In genomic region chr13:52223098-52223962, GRCm38 (mm10) we compare ENCODE assay signal across 8 mouse cellular contexts.
DNase-seq lines count a peak whose midpoint lies in the region; ATAC-seq and TF ChIP-seq lines count a peak whose summit lies in the region.

No protein-coding gene starts in this region.

- peak; percentile 47 for DNase-seq in R1 (ENCODE audit: low read depth, low spot score)
- peak; percentile 48 for DNase-seq in embryo, embryonic 9.5 days (ENCODE audit: extremely low spot score)
- peak; percentile 13 for DNase-seq in lung, adult 2 months
- no peak for DNase-seq in right cerebral cortex, postnatal 25 days

- TF ChIP-seq CTCF in lung, adult 2 months (IDR thresholded peaks at IDR 0.05; ENCODE audit: insufficient read depth, low read length): no peak

- WGBS in heart, embryonic 12.5 days: 43% methylated on average over 6 of the region's 6 CpGs
- 66% methylated on average over 6 of the region's 6 CpGs for WGBS in kidney, embryonic 14.5 days
- WGBS in lung, adult 2 months: 53% methylated on average over 6 of the region's 6 CpGs
- 42% methylated on average over 6 of the region's 6 CpGs for WGBS in neural tube, embryonic 14.5 days

- 0 out of 2 replicates have a peak overlapping the region, but pooled peaks have one; percentile 15 for H3K9ac ChIP-seq in heart, embryonic 12.5 days
- no peak overlapping the region for H3K9ac ChIP-seq in kidney, embryonic 14.5 days (ENCODE audit: low read depth, low read length)
- H3K9ac ChIP-seq in neural tube, embryonic 14.5 days (replicated peaks; ENCODE audit: low read depth, low read length): no peak overlapping the region

- peak; percentile 47 for ATAC-seq in CD4-positive, CD25-positive, alpha-beta regulatory T cell, adult 4 months
- peak; percentile 54 for ATAC-seq in heart, embryonic 12.5 days (ENCODE audit: insufficient number of reproducible peaks, low FRiP score)
- ATAC-seq in kidney, embryonic 14.5 days (ENCODE audit: low FRiP score, low TSS enrichment): peak; percentile 46
- peak; percentile 60 for ATAC-seq in neural tube, embryonic 14.5 days (ENCODE audit: low read depth)

- H3K4me3 ChIP-seq in heart, embryonic 12.5 days: no peak overlapping the region
- no peak overlapping the region for H3K4me3 ChIP-seq in kidney, embryonic 14.5 days (ENCODE audit: low read length)
- no peak overlapping the region for H3K4me3 ChIP-seq in lung, adult 2 months (replicated peaks; ENCODE audit: extremely low read depth, low read depth, low read length)
- H3K4me3 ChIP-seq in neural tube, embryonic 14.5 days (ENCODE audit: low read depth, low read length): no peak overlapping the region

- H3K27ac ChIP-seq in heart, embryonic 12.5 days (ENCODE audit: poor library complexity, severe bottlenecking): 0 out of 2 replicates have a peak overlapping the region, but pooled peaks have one; percentile 37
- H3K27ac ChIP-seq in kidney, embryonic 14.5 days (ENCODE audit: low read depth, low read length): no peak overlapping the region
- H3K27ac ChIP-seq in neural tube, embryonic 14.5 days (ENCODE audit: low read depth, low read length): no peak overlapping the region

- H3K4me1 ChIP-seq in heart, embryonic 12.5 days (replicated peaks): peaks cover 19% of the 10 kb centered on the region
- H3K4me1 ChIP-seq in kidney, embryonic 14.5 days (ENCODE audit: control insufficient read depth, insufficient read depth, low read length): peaks cover 10% of the 10 kb centered on the region
- H3K4me1 ChIP-seq in lung, adult 2 months (ENCODE audit: control insufficient read depth, insufficient read depth, low read length): peaks cover 6% of the 10 kb centered on the region; the same call in 1 of the 2 replicates
- H3K4me1 ChIP-seq in neural tube, embryonic 14.5 days (ENCODE audit: control insufficient read depth, insufficient read depth, low read length): peaks cover 6% of the 10 kb centered on the region; the same call in 1 of the 2 replicates

- H3K36me3 ChIP-seq in heart, embryonic 12.5 days: no peaks in the 10 kb centered on the region
- no peaks in the 10 kb centered on the region for H3K36me3 ChIP-seq in kidney, embryonic 14.5 days (ENCODE audit: control insufficient read depth, insufficient read depth, low read length)
- H3K36me3 ChIP-seq in neural tube, embryonic 14.5 days (ENCODE audit: control insufficient read depth, insufficient read depth, low read length): no peaks in the 10 kb centered on the region

- no peaks in the 10 kb centered on the region for H3K27me3 ChIP-seq in heart, embryonic 12.5 days (replicated peaks)
- no peaks in the 10 kb centered on the region for H3K27me3 ChIP-seq in kidney, embryonic 14.5 days (ENCODE audit: control insufficient read depth, insufficient read depth, low read length)
- H3K27me3 ChIP-seq in neural tube, embryonic 14.5 days (ENCODE audit: control insufficient read depth, insufficient read depth, low read length): no peaks in the 10 kb centered on the region

- H3K4me2 ChIP-seq in heart, embryonic 12.5 days: no peak overlapping the region
- no peak overlapping the region for H3K4me2 ChIP-seq in kidney, embryonic 14.5 days (replicated peaks; ENCODE audit: low read depth, low read length)
- no peak overlapping the region for H3K4me2 ChIP-seq in neural tube, embryonic 14.5 days (ENCODE audit: low read depth, low read length)

- H3K9me3 ChIP-seq in heart, embryonic 12.5 days (replicated peaks): no peaks in the 10 kb centered on the region
- H3K9me3 ChIP-seq in kidney, embryonic 14.5 days (ENCODE audit: control insufficient read depth, low read length): no peaks in the 10 kb centered on the region
- H3K9me3 ChIP-seq in neural tube, embryonic 14.5 days (ENCODE audit: control insufficient read depth, low read length): no peaks in the 10 kb centered on the region

- TF ChIP-seq POLR2A in lung, adult 2 months (IDR thresholded peaks at IDR 0.05; ENCODE audit: borderline replicate concordance, extremely low read depth, low read depth, low read length): no peak
